Mouse (Mus musculus) liver, embryonic 11.5 days (tissue): ENCODE data around the gene Slc12a1. TPM values are rescaled to one million over a fixed set of nuclear protein-coding genes. Genes with fewer than 3 reads are reported as not detected.

Experiments used
- ATAC-seq: fragments of 200-750 bp; cut with Nextera tagmentation; replicated peaks from 2 replicates; pipeline ENCODE4 v1.8.0; 2017; ENCODE audit warnings: moderate number of reproducible peaks, mild to moderate bottlenecking, moderate TSS enrichment, moderate library complexity; ENCODE audit not compliant: low FRiP score
- DNase-seq: peaks from one replicate; pipeline ENCODE4 v3.0.0-alpha.2; 2017; ENCODE audit warnings: low spot score
- H3K27ac ChIP-seq: fragments of 300-500 bp; sonication (generic); 2 replicates; pipeline ENCODE4 v1.5.1; 2014; ENCODE audit warnings: mild to moderate bottlenecking, low read depth, low read length, control low read depth
- H3K27me3 ChIP-seq: fragments of 300-500 bp; sonication (generic); replicated peaks from 2 replicates; pipeline ENCODE4 v1.6.1; 2014; ENCODE audit warnings: low read length, mixed read lengths; ENCODE audit not compliant: control insufficient read depth, insufficient read depth
- H3K36me3 ChIP-seq: fragments of 300-500 bp; sonication (generic); 2 replicates; pipeline ENCODE4 v1.6.1; 2014; ENCODE audit warnings: mild to moderate bottlenecking, low read length, moderate library complexity, mixed read lengths; ENCODE audit not compliant: control insufficient read depth, insufficient read depth
- H3K4me1 ChIP-seq: fragments of 300-500 bp; sonication (generic); replicated peaks from 2 replicates; pipeline ENCODE4 v1.6.1; 2014; ENCODE audit warnings: low read length, mixed read lengths; ENCODE audit not compliant: control insufficient read depth, insufficient read depth
- H3K4me2 ChIP-seq: fragments of 300-500 bp; sonication (generic); 2 replicates; pipeline ENCODE4 v1.6.1; 2014; ENCODE audit warnings: mild to moderate bottlenecking, control low read depth, moderate library complexity
- H3K4me3 ChIP-seq: fragments of 300-500 bp; sonication (generic); 2 replicates; pipeline ENCODE4 v1.5.1; 2014; ENCODE audit warnings: low read depth, low read length, control low read depth
- H3K9ac ChIP-seq: fragments of 300-500 bp; sonication (generic); 2 replicates; pipeline ENCODE4 v1.6.1; 2014; ENCODE audit warnings: low read depth, low read length, control low read depth
- H3K9me3 ChIP-seq: fragments of 300-500 bp; sonication (generic); 2 replicates; pipeline ENCODE4 v1.6.1; 2016; ENCODE audit warnings: low read length, inconsistent platforms, mixed read lengths; ENCODE audit not compliant: control insufficient read depth
- WGBS: fragments of 180-500 bp; shearing (Covaris S2); extraction: QIAGEN DNeasy Blood & Tissue Kit; methylation state at CpG from one replicate; pipeline ENCODE4 v1.1.7; 2014; 5-methylcytosine and 5-hydroxymethylcytosine counted together
- polyA plus RNA-seq: library from polyadenylated mRNA; unstranded; fragments of >200 nt; fragmentation: Nextera tagmentation; extraction: Ambion mirVana; gene quantifications from 2 replicates; pipeline ENCODE4 v1.2.1, GENCODE M21; 2014

Slc12a1 gene
- polyA plus RNA-seq, 1 experiment from 2014 or later, result not detected

DNA sequence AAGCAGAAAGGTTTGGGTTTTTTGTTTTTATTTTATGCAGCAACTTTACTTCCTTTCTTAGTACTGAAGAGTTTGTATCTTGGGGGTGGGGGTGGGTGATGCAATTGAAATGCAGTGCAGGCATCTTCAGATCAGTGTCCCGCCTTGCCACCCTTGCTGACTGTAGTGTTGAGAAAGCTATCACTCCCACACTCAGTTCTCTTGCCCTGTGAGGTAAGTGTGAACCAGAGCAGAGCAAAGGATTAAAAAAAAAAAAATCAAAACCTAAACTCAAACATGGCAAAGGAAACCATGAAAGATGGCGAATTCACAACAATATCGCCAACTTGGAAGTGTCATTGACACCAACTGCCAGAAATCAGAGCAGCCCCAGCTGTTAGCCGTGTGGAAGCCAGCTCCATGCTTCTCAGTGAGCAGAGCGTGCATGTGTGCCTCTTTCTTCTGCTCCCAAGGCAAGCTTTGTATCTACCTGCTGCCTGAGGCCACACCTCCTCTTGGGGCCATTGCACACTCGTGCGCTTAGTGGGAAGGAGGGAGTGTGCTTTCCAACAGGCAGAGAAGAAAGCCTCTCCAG, 26.0 kb downstream of the Slc12a1 start:
- 84% methylated on average over 7 of the region's 7 CpGs for WGBS
- no peak for DNase-seq
- Histone ChIP-seq H3K4me3 (no peak overlapping the region), H3K4me2 (no peak overlapping the region), H3K27me3 (no peaks in the 10 kb centered on the region), H3K9me3 (no peaks in the 10 kb centered on the region), H3K27ac (no peak overlapping the region), H3K9ac (no peak overlapping the region), H3K36me3 (no peaks in the 10 kb centered on the region), H3K4me1 (no peaks in the 10 kb centered on the region)
- no peak for ATAC-seq

DNA sequence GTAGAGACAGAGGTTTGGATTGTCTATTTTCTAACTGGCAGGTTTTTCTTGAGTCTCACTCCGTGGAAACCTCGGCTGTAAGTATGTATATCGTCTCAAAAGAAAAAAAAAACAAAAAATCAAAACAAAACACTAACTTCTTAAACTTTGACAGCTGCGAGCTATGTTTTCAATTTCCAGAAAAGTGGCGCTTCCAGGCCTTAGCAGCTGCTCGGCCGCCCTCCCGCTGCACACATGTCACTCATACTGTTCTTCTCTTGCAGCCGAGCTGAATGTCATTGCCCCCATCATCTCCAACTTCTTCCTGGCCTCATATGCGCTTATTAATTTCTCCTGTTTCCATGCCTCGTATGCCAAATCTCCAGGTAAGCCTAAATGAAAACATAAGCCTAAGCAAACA, 35.6 kb downstream of the Slc12a1 start:
- H3K27ac ChIP-seq, result no peak overlapping the region
- DNase-seq (no peak), ATAC-seq (no peak)
- no peak overlapping the region for H3K4me2 ChIP-seq
- WGBS, result 83% methylated on average over 11 of the region's 11 CpGs
- H3K4me1 ChIP-seq, result no peaks in the 10 kb centered on the region
- H3K4me3 ChIP-seq, result no peak overlapping the region
- H3K36me3 ChIP-seq, result no peaks in the 10 kb centered on the region
- no peak overlapping the region for H3K9ac ChIP-seq
- H3K9me3 ChIP-seq, result no peaks in the 10 kb centered on the region
- H3K27me3 ChIP-seq, result no peaks in the 10 kb centered on the region

DNA sequence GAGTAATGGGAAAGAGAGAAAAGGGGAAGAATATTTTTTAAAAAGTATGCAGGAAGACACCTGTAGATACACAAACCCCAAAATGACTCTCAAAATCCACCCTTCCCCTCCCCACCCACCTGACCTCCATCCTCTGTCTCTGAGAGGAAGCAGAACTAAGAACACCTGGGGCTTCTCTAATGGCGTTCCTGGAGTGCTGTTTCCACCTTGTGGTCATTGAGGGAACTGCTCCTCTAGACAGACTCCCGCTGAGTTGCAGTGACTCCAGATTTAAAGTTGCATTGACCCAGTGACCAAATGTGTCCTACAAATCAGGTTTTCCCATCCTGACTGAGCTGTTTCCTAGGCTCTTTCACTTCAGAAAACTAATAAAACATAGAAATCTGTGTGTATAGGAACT, 36.9 kb downstream of the Slc12a1 start:
- 5% methylated on average over 2 of the region's 2 CpGs for WGBS
- no peak overlapping the region for H3K4me3 ChIP-seq
- H3K27ac ChIP-seq, result no peak overlapping the region
- no peaks in the 10 kb centered on the region for H3K4me1 ChIP-seq
- DNase-seq (no peak), ATAC-seq (no peak)
- H3K9me3 ChIP-seq, result no peaks in the 10 kb centered on the region
- H3K36me3 ChIP-seq, result no peaks in the 10 kb centered on the region
- H3K4me2 ChIP-seq, result no peak overlapping the region
- H3K9ac ChIP-seq, result no peak overlapping the region
- no peaks in the 10 kb centered on the region for H3K27me3 ChIP-seq

DNA sequence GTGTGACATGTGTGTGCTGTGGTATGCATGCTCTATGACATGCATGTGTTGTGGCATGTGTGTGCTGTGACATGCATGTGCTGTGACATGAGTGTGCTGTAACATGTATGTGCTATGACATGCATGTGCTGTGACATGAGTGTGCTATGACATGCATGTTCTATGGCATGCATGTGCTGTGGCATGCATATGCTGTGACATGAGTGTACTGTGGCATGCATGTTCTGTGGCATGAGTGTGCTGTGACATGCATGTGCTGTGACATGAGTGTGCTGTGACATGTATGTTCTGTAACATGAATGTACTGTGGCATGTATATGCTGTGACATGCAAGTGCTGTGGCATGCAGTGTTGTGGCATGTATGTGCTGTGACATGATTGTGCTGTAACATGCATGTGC, 40.6 kb downstream of the Slc12a1 start:
- DNase-seq, result no peak
- H3K36me3 ChIP-seq, result no peaks in the 10 kb centered on the region
- H3K4me3 ChIP-seq, result no peak overlapping the region
- no peaks in the 10 kb centered on the region for H3K9me3 ChIP-seq
- ATAC-seq, result no peak
- H3K27me3 ChIP-seq, result no peaks in the 10 kb centered on the region
- H3K4me2 ChIP-seq, result no peak overlapping the region
- no peak overlapping the region for H3K9ac ChIP-seq
- no peaks in the 10 kb centered on the region for H3K4me1 ChIP-seq
- H3K27ac ChIP-seq, result no peak overlapping the region

DNA sequence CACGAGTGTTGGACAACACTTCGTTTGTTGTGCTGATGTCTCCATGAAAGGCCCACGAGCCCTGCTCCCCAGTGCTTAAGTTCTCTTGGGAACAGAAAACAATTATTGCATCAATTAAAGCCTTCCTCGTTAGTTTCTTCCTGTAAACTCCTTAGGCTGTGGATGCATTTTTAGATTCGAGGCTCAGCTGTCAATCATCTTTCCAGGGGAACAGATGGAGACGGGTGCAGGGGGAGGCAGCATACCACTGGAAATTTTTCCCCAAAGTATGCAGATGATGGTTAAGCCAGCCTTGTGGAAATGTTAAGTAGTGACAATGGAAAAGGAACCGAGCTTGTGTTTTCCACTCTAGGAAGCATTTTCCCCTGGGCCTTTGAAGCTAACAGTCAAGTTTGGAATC, 44.5 kb downstream of the Slc12a1 start:
- 72% methylated on average over 7 of the region's 7 CpGs for WGBS
- Histone ChIP-seq H3K4me1 (no peaks in the 10 kb centered on the region), H3K9ac (no peak overlapping the region), H3K27ac (no peak overlapping the region), H3K4me3 (no peak overlapping the region), H3K9me3 (no peaks in the 10 kb centered on the region), H3K27me3 (no peaks in the 10 kb centered on the region), H3K4me2 (no peak overlapping the region), H3K36me3 (no peaks in the 10 kb centered on the region)
- no peak for DNase-seq
- ATAC-seq, result no peak

DNA sequence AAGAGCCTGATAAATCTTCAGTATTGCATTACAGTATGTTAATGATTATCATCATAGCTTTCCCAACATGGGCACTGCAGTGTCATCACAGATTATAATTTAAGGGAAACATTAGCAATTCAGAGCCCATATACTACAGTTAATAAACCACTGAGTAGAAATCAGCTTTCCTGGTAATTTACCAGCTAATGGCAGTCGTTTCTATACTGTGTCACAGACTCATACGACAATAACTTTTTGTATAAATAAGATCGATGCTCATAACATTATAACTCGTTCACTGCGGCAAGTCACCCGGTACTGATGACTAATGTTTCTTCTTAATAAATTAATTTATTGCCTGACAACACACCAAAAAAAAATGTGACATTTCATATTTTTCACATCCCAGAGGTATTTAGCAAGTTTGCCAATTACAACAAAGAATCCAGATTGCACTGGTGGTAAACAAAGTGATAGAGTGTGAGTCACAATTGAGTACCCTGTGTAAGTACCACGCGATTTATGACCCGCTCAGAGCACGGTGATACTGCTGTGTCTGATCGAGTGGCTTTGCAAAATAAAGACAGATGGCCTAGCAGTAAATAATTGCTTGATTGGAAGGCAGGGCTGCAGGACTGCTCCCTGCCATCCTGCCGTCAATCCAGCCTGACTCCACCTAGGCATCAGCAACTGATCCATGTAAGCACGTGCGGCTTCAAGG, 56.7 kb downstream of the Slc12a1 start:
- H3K4me2 ChIP-seq, result no peak overlapping the region
- 78% methylated on average over 14 of the region's 14 CpGs for WGBS
- no peaks in the 10 kb centered on the region for H3K36me3 ChIP-seq
- ATAC-seq, result no peak
- no peak for DNase-seq
- H3K27ac ChIP-seq, result no peak overlapping the region
- H3K4me1 ChIP-seq, result no peaks in the 10 kb centered on the region; the same call in 1 of the 2 replicates
- no peaks in the 10 kb centered on the region for H3K27me3 ChIP-seq
- H3K9ac ChIP-seq, result no peak overlapping the region
- H3K4me3 ChIP-seq, result no peak overlapping the region
- H3K9me3 ChIP-seq, result no peaks in the 10 kb centered on the region

DNA sequence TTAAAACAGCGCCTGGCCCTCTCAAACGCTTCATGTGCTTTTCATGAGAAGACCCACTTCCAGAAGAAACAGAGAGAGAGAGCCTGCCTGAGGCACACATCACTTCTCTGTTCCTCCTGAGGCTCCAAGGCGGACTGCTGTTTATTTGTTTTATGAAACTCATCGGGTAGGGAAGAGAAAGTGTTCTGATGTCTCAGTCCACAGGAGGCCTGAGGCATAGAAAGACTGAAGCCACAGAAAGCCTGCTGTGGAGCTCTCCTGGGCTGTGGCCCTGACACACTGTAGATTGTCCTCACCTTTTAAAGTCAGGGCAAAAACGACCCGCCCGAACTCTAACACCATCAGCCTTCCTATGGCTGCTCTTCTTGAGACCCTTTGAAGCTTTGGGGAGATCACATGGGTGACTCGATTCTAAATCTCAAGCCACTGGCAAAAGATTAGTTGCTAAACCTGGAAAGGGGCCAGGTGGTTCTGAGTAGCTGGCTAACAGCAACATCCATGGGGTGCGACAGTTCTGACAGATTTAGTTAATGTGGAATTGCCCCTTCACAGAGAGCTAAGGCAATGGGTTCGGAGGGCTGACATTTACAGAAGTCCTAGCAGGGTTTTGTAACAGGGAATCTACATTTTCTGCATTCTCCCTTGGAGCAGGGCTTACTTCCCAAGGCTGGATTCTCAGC, 59.7 kb downstream of the Slc12a1 start:
- Histone ChIP-seq H3K9me3 (no peaks in the 10 kb centered on the region), H3K4me2 (no peak overlapping the region), H3K27me3 (no peaks in the 10 kb centered on the region), H3K36me3 (no peaks in the 10 kb centered on the region), H3K4me1 (no peaks in the 10 kb centered on the region; the same call in 1 of the 2 replicates), H3K4me3 (no peak overlapping the region), H3K9ac (no peak overlapping the region), H3K27ac (no peak overlapping the region)
- ATAC-seq, result no peak
- WGBS, result 66% methylated on average over 10 of the region's 10 CpGs
- DNase-seq, result no peak

DNA sequence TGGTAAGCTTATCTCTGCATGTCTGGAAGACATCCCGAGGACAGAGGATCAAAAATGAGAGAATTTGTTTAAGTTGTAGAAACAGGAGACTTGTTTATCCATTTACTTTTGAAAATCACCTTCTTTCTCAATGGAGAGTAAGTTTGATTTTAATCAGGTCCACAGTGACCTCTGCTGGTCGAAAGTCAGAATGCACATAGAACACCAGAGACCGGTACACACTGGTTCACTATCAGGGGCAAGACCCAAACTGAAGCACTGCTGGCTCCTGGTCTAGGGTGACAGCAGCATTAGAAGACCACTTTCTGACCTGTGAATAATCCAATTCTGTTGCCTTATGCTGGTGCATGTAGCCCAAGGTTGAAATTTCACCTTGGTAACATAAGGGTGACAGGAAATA, 62.3 kb downstream of the Slc12a1 start:
- no peak overlapping the region for H3K4me2 ChIP-seq
- no peak overlapping the region; the same call in 1 of the 2 replicates for H3K27ac ChIP-seq
- H3K4me1 ChIP-seq, result no peaks in the 10 kb centered on the region; the same call in 1 of the 2 replicates
- no peaks in the 10 kb centered on the region for H3K27me3 ChIP-seq
- H3K36me3 ChIP-seq, result no peaks in the 10 kb centered on the region
- no peaks in the 10 kb centered on the region for H3K9me3 ChIP-seq
- WGBS, result 4% methylated on average over 3 of the region's 3 CpGs
- ATAC-seq, result 0 out of 2 replicates have a peak, but pooled peaks have one; percentile 36
- H3K4me3 ChIP-seq, result no peak overlapping the region
- H3K9ac ChIP-seq, result no peak overlapping the region
- peak; percentile 51 for DNase-seq

DNA sequence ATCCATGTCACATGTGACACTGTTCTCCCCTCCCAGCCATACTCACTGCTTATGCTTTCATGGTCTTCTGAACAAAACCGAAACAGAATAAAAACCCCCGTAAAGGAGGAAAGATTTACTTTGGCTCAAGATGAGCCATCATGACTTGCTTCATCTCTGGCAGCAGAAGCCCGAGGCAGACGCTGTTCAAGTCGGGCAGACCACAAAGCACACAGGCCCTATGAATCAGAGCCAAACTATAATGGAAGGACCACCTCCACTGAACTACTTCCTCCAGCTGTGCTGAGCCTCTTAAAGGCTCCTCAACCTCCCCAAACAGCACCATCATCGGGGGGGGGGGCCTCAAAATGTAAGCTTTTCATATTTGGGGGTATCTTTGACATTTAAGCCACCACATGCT, 65.0 kb downstream of the Slc12a1 start:
- Histone ChIP-seq H3K4me1 (no peaks in the 10 kb centered on the region), H3K9me3 (no peaks in the 10 kb centered on the region), H3K36me3 (no peaks in the 10 kb centered on the region), H3K4me3 (no peak overlapping the region), H3K27me3 (no peaks in the 10 kb centered on the region), H3K27ac (no peak overlapping the region), H3K4me2 (no peak overlapping the region), H3K9ac (no peak overlapping the region)
- DNase-seq (no peak), ATAC-seq (no peak)
- 68% methylated on average over 6 of the region's 6 CpGs for WGBS
